ENCODE assay signal across 18 mouse cellular contexts in the genomic region with DNA sequence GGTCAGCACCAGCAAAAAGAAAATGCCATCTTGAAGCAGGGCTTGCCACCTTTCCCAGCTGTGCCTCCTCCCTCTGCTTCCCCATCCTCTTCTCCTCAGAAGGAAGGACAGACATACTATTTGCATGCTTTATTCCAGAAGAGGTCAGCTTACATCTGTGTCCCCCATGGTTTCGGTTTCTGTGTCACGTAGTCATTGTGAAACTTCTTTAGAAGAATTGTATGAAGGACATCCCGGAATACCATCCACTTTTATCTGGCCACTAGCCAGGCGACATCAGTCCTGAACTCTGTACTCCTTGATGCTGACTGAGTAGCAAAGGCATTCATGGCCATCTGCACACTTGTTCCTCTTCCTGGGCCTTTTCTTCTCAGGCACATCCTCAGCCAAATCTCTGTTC. TPM values are rescaled to one million over a fixed set of nuclear protein-coding genes. Genes with fewer than 3 reads are reported as not detected.
DNase-seq lines count a peak whose midpoint lies in the region; ATAC-seq and TF ChIP-seq lines count a peak whose summit lies in the region.
"Had no signal": no experiment of that assay in that cellular context is flagged by ENCODE, and none has a peak within 500 bp of the region (broad histone marks: within the 10 kb centered on the region; RNA-seq: fewer than 3 reads in every experiment).

No protein-coding gene starts in this region.

- intact Hi-C loops in heart, postnatal 25 days (cut with DNase I), result no loop called here
- intact Hi-C loops in heart, postnatal 14 days (cut with DNase I), result no loop called here

- no peak for TF ChIP-seq POLR2A in spleen, adult 2 months (IDR thresholded peaks at IDR 0.05; ENCODE audit: low read depth, low read length)

- H3K27me3 ChIP-seq in spleen, adult 2 months (ENCODE audit: control insufficient read depth, insufficient read depth, low read length), result no peaks in the 10 kb centered on the region
- H3K27me3 ChIP-seq: embryonic facial prominence, embryonic 15.5 days; forebrain, embryonic 15.5 days; neural tube, embryonic 12.5 days had no signal

- H3K27ac ChIP-seq in spleen, adult 2 months (ENCODE audit: insufficient read depth, low read length), result peak overlapping the region; percentile 48; the same call in 1 of the 2 replicates
- H3K27ac ChIP-seq: embryonic facial prominence, embryonic 15.5 days; forebrain, embryonic 15.5 days; heart, adult 2 months; hindbrain, embryonic 14.5 days; limb, embryonic 10.5 days; neural tube, embryonic 12.5 days had no signal

- 71% methylated on average over 4 of the region's 4 CpGs for WGBS in spleen, adult 2 months

- peaks cover 14% of the 10 kb centered on the region for H3K4me1 ChIP-seq in spleen, adult 2 months (ENCODE audit: control insufficient read depth, insufficient read depth, insufficient read length)
- H3K4me1 ChIP-seq: embryonic facial prominence, embryonic 15.5 days; forebrain, embryonic 15.5 days; limb, embryonic 10.5 days; neural tube, embryonic 12.5 days had no signal

- H3K36me3 ChIP-seq in spleen, adult 2 months (ENCODE audit: control insufficient read depth, insufficient read depth, low read length), result peaks cover 12% of the 10 kb centered on the region
- H3K36me3 ChIP-seq: embryonic facial prominence, embryonic 15.5 days; forebrain, embryonic 15.5 days; limb, embryonic 10.5 days; neural tube, embryonic 12.5 days had no signal

- H3K4me3 ChIP-seq in spleen, adult 2 months (ENCODE audit: extremely low read depth, insufficient read depth, insufficient read length), result no peak overlapping the region
- H3K4me3 ChIP-seq: embryonic facial prominence, embryonic 15.5 days; forebrain, embryonic 15.5 days; heart, adult 2 months; limb, embryonic 10.5 days; neural tube, embryonic 12.5 days had no signal

- TF ChIP-seq CTCF in spleen, adult 2 months (IDR thresholded peaks at IDR 0.05; ENCODE audit: extremely low read depth, insufficient read depth, insufficient read length, insufficient replicate concordance), result no peak

- no peak for ATAC-seq in CD4-positive, CD25-positive, alpha-beta regulatory T cell, adult 4 months
- ATAC-seq: forebrain, embryonic 15.5 days had no signal

- peak; percentile 14 for DNase-seq in heart, adult 8-10 months (ENCODE audit: low spot score)
- no peak for DNase-seq in heart, postnatal 25 days (ENCODE audit: low spot score)
- DNase-seq in spleen, adult 2 months (ENCODE audit: low read depth in 1 of 2, low spot score in 2 of 2), result no peak
- DNase-seq in spleen, adult 18-20 months, result no peak
- peak; percentile 12 to 13 for DNase-seq in heart, postnatal 14 days
- peak; percentile 53 for DNase-seq in skeletal muscle tissue, adult 2 months (ENCODE audit: low read depth, low spot score)
- no peak for DNase-seq in thymus, postnatal 10 days (ENCODE audit: low spot score in 2 of 2)
- DNase-seq: cerebellum, adult 11-12 months; lung, embryonic 14.5 days; midbrain, embryonic 14.5 days; thymus, postnatal 4 days had no signal

RNA-seq across cellular contexts. Expression of gene Tma16, which starts 47.9 kb away (rescaled TPM):
- 1 to 10 TPM; 3.2 to 4.1 (median 3.7) TPM for total RNA-seq in heart, adult 8-10 months (2022)
- 1 to 10 TPM; 3.2 to 3.8 TPM for total RNA-seq in heart, postnatal 25 days (2021)
- polyA plus RNA-seq in spleen, adult 2 months (2012; rRNA removed), result 0.94 and 1.3 TPM in 2 replicates
- total RNA-seq in heart, postnatal 14 days (2021), result 1 to 10 TPM; 3.8 to 4.0 TPM
- polyA plus RNA-seq in CD4-positive, CD25-positive, alpha-beta regulatory T cell, adult 4 months (2017; shearing (Covaris generic)), result 10 to 100 TPM; 14.5 to 15.3 TPM

Comparison
In these comparisons a context has a peak if more than half of its experiments do, and no peak if none do; other contexts are left out.
1. DNase-seq: peak in heart, adult 8-10 months (single experiment), heart, postnatal 14 days (2 of 2) and skeletal muscle tissue, adult 2 months (single experiment); none in heart, postnatal 25 days (single experiment), spleen, adult 2 months (0 of 2), spleen, adult 18-20 months (0 of 2) and thymus, postnatal 10 days (0 of 2).